Mouse (Mus musculus): ENCODE measurements around the gene Kif7. TPM values are rescaled to one million over a fixed set of nuclear protein-coding genes. Genes with fewer than 3 reads are reported as not detected.

Gene Kif7
- polyA plus RNA-seq, 1 experiment from 2014 or later: 3.7 TPM

- Histone ChIP-seq H3K36me3 (ENCODE audit: insufficient read depth, low read length) (peaks cover 33% of the 10 kb centered on the region), H3K27me3 (ENCODE audit: insufficient read depth, low read length) (no peaks in the 10 kb centered on the region), H3K9ac (ENCODE audit: low read depth, low read length) (no peak overlapping the region), H3K4me3 (replicated peaks; ENCODE audit: low read depth, low read length) (no peak overlapping the region), H3K9me3 (replicated peaks; ENCODE audit: low read length) (no peaks in the 10 kb centered on the region), H3K4me2 (ENCODE audit: low read length) (no peak overlapping the region), H3K27ac (no peak overlapping the region), H3K4me1 (replicated peaks; ENCODE audit: insufficient read depth, low read length) (no peaks in the 10 kb centered on the region)
- no peak for TF ChIP-seq CTCF (IDR thresholded peaks at IDR 0.05; ENCODE audit: low read depth)
- WGBS: 80% methylated on average over 5 of the region's 5 CpGs
- no peak for ATAC-seq (replicated peaks; ENCODE audit: low FRiP score, low read depth)
- no peak for DNase-seq (ENCODE audit: low spot score)
These were observed 10.3 kb downstream of the Kif7 start for GRCm38 (mm10) chr7:79705210-79705609.

DNA sequence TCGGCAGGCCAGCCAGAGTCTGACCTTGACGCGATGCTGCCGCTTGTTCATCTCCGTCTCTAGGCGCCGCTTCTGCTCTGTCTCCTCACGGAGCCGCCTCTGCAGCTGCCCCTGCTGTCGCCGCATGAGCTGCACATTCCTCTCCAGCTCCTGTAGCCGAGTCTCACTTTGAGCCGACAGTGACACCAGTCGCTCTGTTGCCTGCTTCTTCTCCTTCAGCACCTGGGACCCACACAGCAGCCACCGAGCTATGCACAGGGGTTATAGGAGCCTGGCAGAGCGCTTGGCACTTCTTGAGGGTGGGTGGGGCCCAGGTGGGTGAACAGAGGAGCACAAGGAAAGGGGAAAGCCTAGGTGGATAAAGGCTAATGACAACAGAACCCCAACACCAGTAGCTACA is 12.8 kb downstream of the Kif7 start:
- Histone ChIP-seq H3K36me3 (ENCODE audit: insufficient read depth, low read length) (peaks cover 52% of the 10 kb centered on the region), H3K9ac (ENCODE audit: low read depth, low read length) (no peak overlapping the region), H3K27ac (no peak overlapping the region), H3K4me1 (replicated peaks; ENCODE audit: insufficient read depth, low read length) (no peaks in the 10 kb centered on the region), H3K4me3 (replicated peaks; ENCODE audit: low read depth, low read length) (no peak overlapping the region), H3K4me2 (ENCODE audit: low read length) (no peak overlapping the region), H3K27me3 (ENCODE audit: insufficient read depth, low read length) (no peaks in the 10 kb centered on the region), H3K9me3 (replicated peaks; ENCODE audit: low read length) (no peaks in the 10 kb centered on the region)
- no peak for DNase-seq (ENCODE audit: low spot score)
- no peak for TF ChIP-seq CTCF (IDR thresholded peaks at IDR 0.05; ENCODE audit: low read depth)
- ATAC-seq (replicated peaks; ENCODE audit: low FRiP score, low read depth): no peak
- WGBS: 88% methylated on average over 16 of the region's 16 CpGs

GRCm38 (mm10) chr7:79696495-79696894 is 19.0 kb downstream of the Kif7 start:
- H3K36me3 ChIP-seq (ENCODE audit: insufficient read depth, low read length): peaks cover 75% of the 10 kb centered on the region
- H3K27ac ChIP-seq: no peak overlapping the region
- H3K4me2 ChIP-seq (ENCODE audit: low read length): no peak overlapping the region
- DNase-seq (ENCODE audit: low spot score) (no peak), ATAC-seq (replicated peaks; ENCODE audit: low FRiP score, low read depth) (no peak)
- no peak overlapping the region for H3K9ac ChIP-seq (ENCODE audit: low read depth, low read length)
- H3K4me1 ChIP-seq (replicated peaks; ENCODE audit: insufficient read depth, low read length): no peaks in the 10 kb centered on the region
- no peaks in the 10 kb centered on the region for H3K27me3 ChIP-seq (ENCODE audit: insufficient read depth, low read length)
- no peak overlapping the region for H3K4me3 ChIP-seq (replicated peaks; ENCODE audit: low read depth, low read length)
- no peaks in the 10 kb centered on the region for H3K9me3 ChIP-seq (replicated peaks; ENCODE audit: low read length)
- 80% methylated on average over 8 of the region's 8 CpGs for WGBS
- no peak for TF ChIP-seq CTCF (IDR thresholded peaks at IDR 0.05; ENCODE audit: low read depth)

GRCm38 (mm10) chr7:79680231-79680630 is 35.3 kb downstream of the Kif7 start:
- Histone ChIP-seq H3K4me2 (ENCODE audit: low read length) (no peak overlapping the region), H3K4me1 (replicated peaks; ENCODE audit: insufficient read depth, low read length) (no peaks in the 10 kb centered on the region), H3K27ac (no peak overlapping the region), H3K9me3 (replicated peaks; ENCODE audit: low read length) (no peaks in the 10 kb centered on the region), H3K9ac (ENCODE audit: low read depth, low read length) (no peak overlapping the region), H3K36me3 (ENCODE audit: insufficient read depth, low read length) (peaks cover 41% of the 10 kb centered on the region), H3K27me3 (ENCODE audit: insufficient read depth, low read length) (no peaks in the 10 kb centered on the region), H3K4me3 (replicated peaks; ENCODE audit: low read depth, low read length) (no peak overlapping the region)
- ATAC-seq (replicated peaks; ENCODE audit: low FRiP score, low read depth): no peak
- no peak for DNase-seq (ENCODE audit: low spot score)
- 96% methylated on average over 2 of the region's 2 CpGs for WGBS
- TF ChIP-seq CTCF (IDR thresholded peaks at IDR 0.05; ENCODE audit: low read depth): no peak

- H3K36me3 ChIP-seq (ENCODE audit: insufficient read depth, low read length): peaks cover 44% of the 10 kb centered on the region
These were observed 36.3 kb downstream of the Kif7 start for GRCm38 (mm10) chr7:79679186-79679585.

DNA sequence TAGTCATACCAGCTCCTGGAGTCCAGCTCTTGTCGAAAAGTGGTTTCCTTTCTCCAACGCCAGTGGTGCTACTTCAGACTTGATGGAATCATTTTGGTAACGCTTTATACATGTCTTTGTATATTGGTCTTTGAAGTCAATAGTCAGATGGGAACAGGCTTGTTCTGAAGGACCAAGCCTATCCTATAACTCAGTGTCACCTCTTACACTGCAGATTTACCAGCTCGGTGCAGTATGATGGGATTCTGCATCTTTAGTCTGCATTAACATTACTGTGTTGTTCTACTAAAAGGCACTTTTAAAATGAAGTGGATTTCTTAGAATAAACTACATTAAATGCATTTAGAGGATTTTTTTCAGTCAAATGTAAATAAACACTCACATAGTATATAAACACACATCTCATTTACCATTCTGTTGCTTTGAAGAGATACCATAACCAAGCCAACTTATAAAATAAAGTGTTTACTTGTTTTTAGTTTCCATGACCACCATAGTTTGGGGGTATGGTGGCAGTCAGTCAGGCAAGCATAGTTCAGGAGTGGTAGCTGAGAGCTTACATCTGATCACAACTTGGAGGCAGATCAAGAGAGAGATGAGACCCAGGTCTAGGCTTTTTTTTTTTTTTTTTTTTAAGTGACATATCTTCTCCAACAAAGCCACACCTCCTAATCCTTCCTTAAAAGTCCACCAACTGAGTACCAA is 44.5 kb downstream of the Kif7 start:
- Histone ChIP-seq H3K4me2 (ENCODE audit: low read length) (no peak overlapping the region), H3K9ac (ENCODE audit: low read depth, low read length) (no peak overlapping the region), H3K27me3 (ENCODE audit: insufficient read depth, low read length) (no peaks in the 10 kb centered on the region), H3K4me1 (replicated peaks; ENCODE audit: insufficient read depth, low read length) (no peaks in the 10 kb centered on the region), H3K36me3 (ENCODE audit: insufficient read depth, low read length) (peaks cover 26% of the 10 kb centered on the region), H3K27ac (no peak overlapping the region), H3K9me3 (replicated peaks; ENCODE audit: low read length) (no peaks in the 10 kb centered on the region), H3K4me3 (replicated peaks; ENCODE audit: low read depth, low read length) (no peak overlapping the region)
- no peak for TF ChIP-seq CTCF (IDR thresholded peaks at IDR 0.05; ENCODE audit: low read depth)
- 92% methylated on average over 4 of the region's 4 CpGs for WGBS
- DNase-seq (ENCODE audit: low spot score): no peak
- no peak for ATAC-seq (replicated peaks; ENCODE audit: low FRiP score, low read depth)

More at GRCm38 (mm10) chr7:79679186-79679585, 36.3 kb downstream of the Kif7 start:
- no peak for ATAC-seq (replicated peaks; ENCODE audit: low FRiP score, low read depth)
- no peaks in the 10 kb centered on the region for H3K9me3 ChIP-seq (replicated peaks; ENCODE audit: low read length)
- peak; percentile 22 for DNase-seq (ENCODE audit: low spot score)
- no peak overlapping the region for H3K4me3 ChIP-seq (replicated peaks; ENCODE audit: low read depth, low read length)
- H3K9ac ChIP-seq (ENCODE audit: low read depth, low read length): no peak overlapping the region
- H3K4me1 ChIP-seq (replicated peaks; ENCODE audit: insufficient read depth, low read length): no peaks in the 10 kb centered on the region
- no peaks in the 10 kb centered on the region for H3K27me3 ChIP-seq (ENCODE audit: insufficient read depth, low read length)
- TF ChIP-seq CTCF (IDR thresholded peaks at IDR 0.05; ENCODE audit: low read depth): peak; percentile 62
- H3K27ac ChIP-seq: no peak overlapping the region
- H3K4me2 ChIP-seq (ENCODE audit: low read length): no peak overlapping the region

GRCm38 (mm10) chr7:79666690-79667089 is 48.8 kb downstream of the Kif7 start:
- Histone ChIP-seq H3K36me3 (ENCODE audit: insufficient read depth, low read length) (peaks cover 20% of the 10 kb centered on the region; the same call in 1 of the 2 replicates), H3K4me2 (ENCODE audit: low read length) (no peak overlapping the region), H3K9ac (ENCODE audit: low read depth, low read length) (no peak overlapping the region), H3K4me1 (replicated peaks; ENCODE audit: insufficient read depth, low read length) (no peaks in the 10 kb centered on the region), H3K9me3 (replicated peaks; ENCODE audit: low read length) (no peaks in the 10 kb centered on the region), H3K27ac (no peak overlapping the region), H3K27me3 (ENCODE audit: insufficient read depth, low read length) (no peaks in the 10 kb centered on the region), H3K4me3 (replicated peaks; ENCODE audit: low read depth, low read length) (no peak overlapping the region)
- ATAC-seq (replicated peaks; ENCODE audit: low FRiP score, low read depth) (no peak), DNase-seq (ENCODE audit: low spot score) (no peak)
- TF ChIP-seq CTCF (IDR thresholded peaks at IDR 0.05; ENCODE audit: low read depth): peak; percentile 41; the same call in 1 of the 2 replicates

Data from kidney, postnatal 0 days (tissue).